Comparison of ENCODE assay signal across 10 mouse cellular contexts in the genomic region with DNA sequence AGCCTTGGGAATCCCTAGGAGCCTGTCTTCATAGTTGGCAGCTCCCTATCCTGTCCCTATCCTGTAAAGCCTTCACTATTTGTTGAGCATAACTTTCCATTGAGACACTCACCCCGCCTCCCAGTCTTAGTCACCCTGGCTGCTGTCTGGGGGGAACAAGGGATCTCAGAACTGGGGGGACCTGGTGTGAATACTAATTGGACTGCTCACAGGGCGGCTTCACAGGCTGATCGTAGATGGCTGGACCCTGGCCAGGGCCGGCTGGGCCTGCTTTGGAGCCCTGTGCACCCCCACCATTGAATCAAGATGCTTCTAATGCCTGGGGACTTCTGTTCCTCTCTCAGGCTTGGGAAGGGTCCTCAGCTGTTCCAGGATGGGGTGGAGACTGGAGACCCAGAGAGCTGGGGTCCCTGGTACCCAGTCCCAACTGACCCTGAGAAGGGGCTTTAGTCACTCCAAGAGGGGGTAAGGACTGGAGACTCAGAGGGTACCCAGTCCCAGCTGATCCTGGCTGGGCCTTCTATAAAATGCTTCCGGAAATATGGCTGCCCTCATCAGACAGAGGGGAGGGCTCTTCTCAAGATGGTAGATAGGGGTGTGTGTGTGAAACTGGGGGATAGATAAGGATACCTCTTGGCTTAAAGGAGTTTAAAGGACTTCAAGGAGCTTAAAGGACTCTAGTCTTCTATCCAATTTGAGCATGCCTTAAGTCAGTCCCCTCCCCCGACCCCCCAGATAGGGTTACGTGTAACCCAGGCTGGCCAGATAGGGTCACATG. TPM values are rescaled to one million over a fixed set of nuclear protein-coding genes. Genes with fewer than 3 reads are reported as not detected.
DNase-seq lines count a peak whose midpoint lies in the region; ATAC-seq and TF ChIP-seq lines count a peak whose summit lies in the region.
"Had no signal": no experiment of that assay in that cellular context is flagged by ENCODE, and none has a peak within 500 bp of the region (broad histone marks: within the 10 kb centered on the region; RNA-seq: fewer than 3 reads in every experiment).

No protein-coding gene starts in this region.

- no peaks in the 10 kb centered on the region for H3K9me3 ChIP-seq in limb, embryonic 12.5 days
- H3K9me3 ChIP-seq in limb, embryonic 10.5 days (replicated peaks) = no peaks in the 10 kb centered on the region
- H3K9me3 ChIP-seq in neural tube, embryonic 15.5 days (replicated peaks) = no peaks in the 10 kb centered on the region

- no peak overlapping the region for H3K9ac ChIP-seq in limb, embryonic 12.5 days (replicated peaks)
- no peak overlapping the region for H3K9ac ChIP-seq in neural tube, embryonic 15.5 days (replicated peaks)

- no peak overlapping the region for H3K4me3 ChIP-seq in limb, embryonic 12.5 days (replicated peaks)
- no peak overlapping the region for H3K4me3 ChIP-seq in limb, embryonic 10.5 days
- no peak overlapping the region for H3K4me3 ChIP-seq in layer of hippocampus, adult 2 months
- no peak overlapping the region for H3K4me3 ChIP-seq in neural tube, embryonic 15.5 days (replicated peaks)

- no peak overlapping the region for H3K27ac ChIP-seq in limb, embryonic 12.5 days
- no peak overlapping the region for H3K27ac ChIP-seq in limb, embryonic 10.5 days
- peak overlapping the region; percentile 55 for H3K27ac ChIP-seq in layer of hippocampus, adult 2 months
- peak overlapping the region; percentile 66 for H3K27ac ChIP-seq in neural tube, embryonic 15.5 days (replicated peaks)

- no peaks in the 10 kb centered on the region for H3K27me3 ChIP-seq in limb, embryonic 12.5 days
- H3K27me3 ChIP-seq in limb, embryonic 10.5 days (ENCODE audit: low read depth, poor library complexity, severe bottlenecking) = no peaks in the 10 kb centered on the region
- no peaks in the 10 kb centered on the region for H3K27me3 ChIP-seq in neural tube, embryonic 15.5 days (replicated peaks)

- H3K36me3 ChIP-seq in limb, embryonic 12.5 days = no peaks in the 10 kb centered on the region
- H3K36me3 ChIP-seq in limb, embryonic 10.5 days = no peaks in the 10 kb centered on the region
- H3K36me3 ChIP-seq in neural tube, embryonic 15.5 days = no peaks in the 10 kb centered on the region

- no peak for TF ChIP-seq CTCF in layer of hippocampus, adult 2 months (conservative IDR thresholded peaks at IDR 0.05)

- DNase-seq in adrenal gland, adult 2 months = peak; percentile 67
- no peak for DNase-seq in adrenal gland, adult 18-20 months (ENCODE audit: low spot score in 2 of 2)
- no peak for DNase-seq in limb, embryonic 10.5 days (ENCODE audit: low spot score)
- peak; percentile 49 to 70 for DNase-seq in layer of hippocampus, adult 2 months (ENCODE audit: low spot score in 2 of 2)
- DNase-seq in heart, postnatal 10 days = no peak
- DNase-seq: heart, adult 18-20 months; kidney, postnatal 4 days had no signal

- 83% methylated on average over 7 of the region's 7 CpGs for WGBS in limb, embryonic 12.5 days
- WGBS in limb, embryonic 10.5 days = 88% methylated on average over 7 of the region's 7 CpGs
- WGBS in neural tube, embryonic 15.5 days = 56% methylated on average over 7 of the region's 7 CpGs

- intact Hi-C loops in heart, postnatal 10 days (cut with DNase I) = no loop called here

- 0 out of 2 replicates have a peak, but pooled peaks have one; percentile 21 for ATAC-seq in limb, embryonic 12.5 days (ENCODE audit: insufficient number of reproducible peaks, insufficient read depth, low FRiP score, low TSS enrichment, low read depth)
- ATAC-seq in neural tube, embryonic 15.5 days (ENCODE audit: low FRiP score) = peak; percentile 63; the same call in 1 of the 2 replicates
- ATAC-seq in granulocyte monocyte progenitor cell, adult 5-6 weeks (replicated peaks; ENCODE audit: poor library complexity, severe bottlenecking) = no peak

- H3K4me2 ChIP-seq in limb, embryonic 12.5 days = no peak overlapping the region
- H3K4me2 ChIP-seq in neural tube, embryonic 15.5 days = no peak overlapping the region

- no peaks in the 10 kb centered on the region for H3K4me1 ChIP-seq in limb, embryonic 12.5 days (replicated peaks)
- no peaks in the 10 kb centered on the region for H3K4me1 ChIP-seq in limb, embryonic 10.5 days
- H3K4me1 ChIP-seq in neural tube, embryonic 15.5 days = peaks cover 17% of the 10 kb centered on the region

RNA-seq across cellular contexts. Expression of a gene that starts 2.3 kb away (rescaled TPM):
- total RNA-seq in adrenal gland, adult 2 months (2021) = 1 to 10 TPM in 1 of 2 experiments, under 1 TPM in 1; 0.52 to 1.1 TPM
- 1.5 and 1.6 TPM in 2 replicates for polyA plus RNA-seq in adrenal gland, adult 2 months (2012; rRNA removed)
- 1 to 10 TPM in 1 of 2 experiments, under 1 TPM in 1; 0.17 to 1.5 TPM for total RNA-seq in adrenal gland, adult 18-20 months (2021)
- polyA plus RNA-seq in limb, embryonic 12.5 days (2016; fragmentation: Nextera tagmentation; extraction: Ambion mirVana) = 0.89 and 0.93 TPM in 2 replicates
- polyA plus RNA-seq in limb, embryonic 10.5 days (2016; fragmentation: Nextera tagmentation; extraction: Ambion mirVana) = 0.88 and 1.1 TPM in 2 replicates
- total RNA-seq in layer of hippocampus, adult 2 months (2021) = 10 to 100 TPM; 13.8 to 13.9 TPM
- 3.5 and 3.8 TPM in 2 replicates for polyA plus RNA-seq in neural tube, embryonic 15.5 days (2015; fragmentation: Nextera tagmentation; extraction: Ambion mirVana)
- total RNA-seq in granulocyte monocyte progenitor cell, adult 5-6 weeks (2014; fragmentation: Nextera tagmentation) = 2.8 and 3.1 TPM in 2 replicates
- total RNA-seq in granulocyte monocyte progenitor cell, adult 5-6 weeks (2017) = 0.77 and 0.78 TPM in 2 replicates
- total RNA-seq in heart, postnatal 10 days (2021) = under 1 TPM; 0.74 to 0.84 TPM

RNA-seq across cellular contexts. Expression of a gene that starts 21.4 kb away (rescaled TPM):
- total RNA-seq in adrenal gland, adult 2 months (2021) = 10 to 100 TPM; 16.9 to 18.8 TPM
- 42.9 and 46.4 TPM in 2 replicates for polyA plus RNA-seq in adrenal gland, adult 2 months (2012; rRNA removed)
- total RNA-seq in adrenal gland, adult 18-20 months (2021) = 10 to 100 TPM; 12.7 to 14.9 TPM
- 22.4 and 23.5 TPM in 2 replicates for polyA plus RNA-seq in limb, embryonic 12.5 days (2016; fragmentation: Nextera tagmentation; extraction: Ambion mirVana)
- 21.8 and 22.2 TPM in 2 replicates for polyA plus RNA-seq in limb, embryonic 10.5 days (2016; fragmentation: Nextera tagmentation; extraction: Ambion mirVana)
- total RNA-seq in layer of hippocampus, adult 2 months (2021) = 10 to 100 TPM; 20.2 to 21.1 TPM
- polyA plus RNA-seq in neural tube, embryonic 15.5 days (2015; fragmentation: Nextera tagmentation; extraction: Ambion mirVana) = 25.9 and 26.9 TPM in 2 replicates
- 10.2 and 14.3 TPM in 2 replicates for total RNA-seq in granulocyte monocyte progenitor cell, adult 5-6 weeks (2014; fragmentation: Nextera tagmentation)
- 7.3 and 8.2 TPM in 2 replicates for total RNA-seq in granulocyte monocyte progenitor cell, adult 5-6 weeks (2017)
- total RNA-seq in heart, postnatal 10 days (2021) = 10 to 100 TPM in 1 of 2 experiments, 1 to 10 TPM in 1; 9.6 to 10.8 TPM

RNA-seq across cellular contexts. Expression of a gene that starts 24.1 kb away (rescaled TPM):
- 10 to 100 TPM; 13.5 to 23.5 TPM for total RNA-seq in adrenal gland, adult 2 months (2021)
- 19.3 and 19.6 TPM in 2 replicates for polyA plus RNA-seq in adrenal gland, adult 2 months (2012; rRNA removed)
- total RNA-seq in adrenal gland, adult 18-20 months (2021) = 10 to 100 TPM; 11.4 to 14.3 TPM
- 26.0 and 28.8 TPM in 2 replicates for polyA plus RNA-seq in limb, embryonic 12.5 days (2016; fragmentation: Nextera tagmentation; extraction: Ambion mirVana)
- 24.2 and 24.9 TPM in 2 replicates for polyA plus RNA-seq in limb, embryonic 10.5 days (2016; fragmentation: Nextera tagmentation; extraction: Ambion mirVana)
- 10 to 100 TPM; 46.2 to 57.9 TPM for total RNA-seq in layer of hippocampus, adult 2 months (2021)
- 25.5 and 26.2 TPM in 2 replicates for polyA plus RNA-seq in neural tube, embryonic 15.5 days (2015; fragmentation: Nextera tagmentation; extraction: Ambion mirVana)
- total RNA-seq in granulocyte monocyte progenitor cell, adult 5-6 weeks (2014; fragmentation: Nextera tagmentation) = 13.4 and 26.7 TPM in 2 replicates
- 5.3 and 10.0 TPM in 2 replicates for total RNA-seq in granulocyte monocyte progenitor cell, adult 5-6 weeks (2017)
- 10 to 100 TPM; 10.5 to 10.9 TPM for total RNA-seq in heart, postnatal 10 days (2021)

Comparison
In these comparisons a context has a peak if more than half of its experiments do, and no peak if none do; other contexts are left out.
1. DNase-seq: peak in adrenal gland, adult 2 months (single experiment) and layer of hippocampus, adult 2 months (2 of 2); none in adrenal gland, adult 18-20 months (0 of 2), limb, embryonic 10.5 days (single experiment) and heart, postnatal 10 days (0 of 2).
2. H3K27ac ChIP-seq: peak in layer of hippocampus, adult 2 months (single experiment) and neural tube, embryonic 15.5 days (single experiment); none in limb, embryonic 12.5 days (single experiment) and limb, embryonic 10.5 days (single experiment).